In genomic region chr4:134720371-134720770, GRCm38 (mm10) we compare ENCODE assay signal across 14 mouse cellular contexts.
"Had no signal": no experiment of that assay in that cellular context is flagged by ENCODE, and none has a peak within 500 bp of the region (broad histone marks: within the 10 kb centered on the region; RNA-seq: fewer than 3 reads in every experiment).

No protein-coding gene starts in this region.

- DNase-seq: kidney, adult 8-10 months; kidney, postnatal 25 days; lung, adult 2 months; lung, postnatal 36 days; midbrain, embryonic 14.5 days; right cerebral cortex, postnatal 14 days; thymus, adult 2 months; thymus, postnatal 36 days had no signal

- ATAC-seq: intestine, postnatal 0 days; lung, postnatal 0 days had no signal

- H3K9me3 ChIP-seq: limb, embryonic 15.5 days; neural tube, embryonic 13.5 days; stomach, embryonic 15.5 days had no signal

- H3K9ac ChIP-seq: limb, embryonic 15.5 days; neural tube, embryonic 13.5 days; stomach, embryonic 15.5 days had no signal

- H3K36me3 ChIP-seq: limb, embryonic 15.5 days; neural tube, embryonic 13.5 days; stomach, embryonic 15.5 days had no signal

- H3K4me2 ChIP-seq: limb, embryonic 15.5 days; neural tube, embryonic 13.5 days; stomach, embryonic 15.5 days had no signal

- H3K4me1 ChIP-seq: limb, embryonic 15.5 days had no signal

- H3K27me3 ChIP-seq: limb, embryonic 15.5 days; neural tube, embryonic 13.5 days; stomach, embryonic 15.5 days had no signal

- H3K27ac ChIP-seq: left cerebral cortex, adult 2 months; limb, embryonic 15.5 days; neural tube, embryonic 13.5 days; stomach, embryonic 15.5 days had no signal

- H3K4me3 ChIP-seq: left cerebral cortex, adult 2 months; limb, embryonic 15.5 days; neural tube, embryonic 13.5 days; stomach, embryonic 15.5 days had no signal
